Mouse (Mus musculus) lung, adult 2 months (tissue): ENCODE results near the gene Mfsd11.

Experiments used
- CTCF ChIP-seq: fragments of 200-500 bp; IDR thresholded peaks from 2 replicates; pipeline ENCODE4 v1.5.1; 2011; ENCODE audit warnings: mild to moderate bottlenecking, low read length, control low read depth; ENCODE audit not compliant: insufficient read depth
- POLR2A ChIP-seq: fragments of 200-500 bp; IDR thresholded peaks from 2 replicates; pipeline ENCODE4 v1.6.1; 2011; ENCODE audit warnings: low read depth, mild to moderate bottlenecking, control low read depth, low read length, borderline replicate concordance; ENCODE audit errors: extremely low read depth

GRCm38 (mm10) chr11:116878454-116878853 lies 26.2 kb downstream of the Mfsd11 start:
- TF ChIP-seq CTCF (no peak), POLR2A (no peak)
